Mouse (Mus musculus) neural tube, embryonic 11.5 days (tissue): ENCODE data around the gene Krtap16-1. TPM values are rescaled to one million over a fixed set of nuclear protein-coding genes. Genes with fewer than 3 reads are reported as not detected.

Experiments used
- polyA plus RNA-seq: library from polyadenylated mRNA; unstranded; fragments of >200 nt; fragmentation: Nextera tagmentation; extraction: Ambion mirVana; gene quantifications from 2 replicates; pipeline ENCODE4 v1.2.1, GENCODE M21; 2014

Gene Krtap16-1
- polyA plus RNA-seq, 1 experiment from 2014 or later, result 0.20 TPM

Other genes starting within 250 kb of the Krtap16-1 start
- not detected in 2 replicates for gene Gm11595, start 213.7 kb downstream of the Krtap16-1 start, polyA plus RNA-seq
- not detected in 2 replicates for gene Krtap4-8, start 205.9 kb downstream of the Krtap16-1 start, polyA plus RNA-seq
- gene Krtap4-9, start 201.4 kb downstream of the Krtap16-1 start, polyA plus RNA-seq, result not detected in 2 replicates
- not detected in 2 replicates for gene Gm11596, start 193.1 kb downstream of the Krtap16-1 start, polyA plus RNA-seq
- not detected in 2 replicates for gene Gm11569, start 187.7 kb downstream of the Krtap16-1 start, polyA plus RNA-seq
- gene Gm11554, start 182.2 kb downstream of the Krtap16-1 start, polyA plus RNA-seq, result not detected in 2 replicates
- gene Krtap4-13, start 176.7 kb downstream of the Krtap16-1 start, polyA plus RNA-seq, result not detected in 2 replicates
- gene Gm11564, start 170.9 kb downstream of the Krtap16-1 start, polyA plus RNA-seq, result not detected in 2 replicates
- gene 2300003K06Rik, start 148.5 kb downstream of the Krtap16-1 start, polyA plus RNA-seq, result not detected in 2 replicates
- gene Krtap4-16, start 135.0 kb downstream of the Krtap16-1 start, polyA plus RNA-seq, result not detected in 2 replicates
- gene Gm11568, start 128.7 kb downstream of the Krtap16-1 start, polyA plus RNA-seq, result not detected in 2 replicates
- gene Gm11559, start 122.1 kb downstream of the Krtap16-1 start, polyA plus RNA-seq, result not detected in 2 replicates
- gene Krtap9-1, start 113.2 kb downstream of the Krtap16-1 start, polyA plus RNA-seq, result not detected in 2 replicates
- gene Gm11567, start 107.4 kb downstream of the Krtap16-1 start, polyA plus RNA-seq, result 0.23 TPM in 1 of 2 replicates, not detected in the other
- gene Krtap31-1, start 78.7 kb downstream of the Krtap16-1 start, polyA plus RNA-seq, result not detected in 2 replicates
- not detected in 2 replicates for gene Gm11565, start 71.8 kb downstream of the Krtap16-1 start, polyA plus RNA-seq
- gene Krtap31-2, start 50.3 kb downstream of the Krtap16-1 start, polyA plus RNA-seq, result not detected in 2 replicates
- not detected in 2 replicates for gene Krtap9-5, start 38.1 kb downstream of the Krtap16-1 start, polyA plus RNA-seq
- gene Krtap29-1, start 7.5 kb downstream of the Krtap16-1 start, polyA plus RNA-seq, result not detected in 2 replicates
- gene Krtap17-1, start 7.4 kb upstream of the Krtap16-1 start, polyA plus RNA-seq, result not detected in 2 replicates
- not detected in 2 replicates for gene Krt33a, start 29.6 kb upstream of the Krtap16-1 start, polyA plus RNA-seq
- not detected in 2 replicates for gene Krt33b, start 43.3 kb upstream of the Krtap16-1 start, polyA plus RNA-seq
- not detected in 2 replicates for gene Krt34, start 55.0 kb upstream of the Krtap16-1 start, polyA plus RNA-seq
- gene Krt31, start 64.0 kb upstream of the Krtap16-1 start, polyA plus RNA-seq, result not detected in 2 replicates
- gene Krt32, start 101.6 kb upstream of the Krtap16-1 start, polyA plus RNA-seq, result not detected in 2 replicates
- not detected in 2 replicates for gene Krt35, start 109.6 kb upstream of the Krtap16-1 start, polyA plus RNA-seq
- not detected in 2 replicates for gene Krt36, start 119.0 kb upstream of the Krtap16-1 start, polyA plus RNA-seq
- 0.19 TPM in 1 of 2 replicates, not detected in the other for gene Krt13, start 135.0 kb upstream of the Krtap16-1 start, polyA plus RNA-seq
- gene Krt15, start 149.3 kb upstream of the Krtap16-1 start, polyA plus RNA-seq, result 2.7 and 3.3 TPM in 2 replicates
- 6.4 and 6.6 TPM in 2 replicates for gene Krt19, start 162.1 kb upstream of the Krtap16-1 start, polyA plus RNA-seq
- gene Krt9, start 206.6 kb upstream of the Krtap16-1 start, polyA plus RNA-seq, result not detected in 2 replicates
- 7.7 and 7.9 TPM in 2 replicates for gene Krt14, start 221.0 kb upstream of the Krtap16-1 start, polyA plus RNA-seq